Mouse (Mus musculus) lung, postnatal 0 days (tissue): ENCODE results near the gene Cep41. TPM values are rescaled to one million over a fixed set of nuclear protein-coding genes. Genes with fewer than 3 reads are reported as not detected.
A peak's percentile ranks its signal among the peaks of the same experiment; 100 is the strongest.

ENCODE experiments used
- ATAC-seq: fragments of 200-750 bp; cut with Nextera tagmentation; 2 replicates; pipeline ENCODE4 v1.8.0; 2017; ENCODE audit warnings: moderate library complexity
- DNase-seq: peaks from one replicate; pipeline ENCODE4 v3.0.0-alpha.2; 2016; ENCODE audit warnings: low spot score
- H3K27ac ChIP-seq: fragments of 300-500 bp; sonication (generic); 2 replicates; pipeline ENCODE4 v1.5.1; 2014; ENCODE audit warnings: antibody characterized with exemption, mild to moderate bottlenecking, low read length, mixed read lengths
- H3K27me3 ChIP-seq: fragments of 300-500 bp; sonication (generic); replicated peaks from 2 replicates; pipeline ENCODE4 v1.6.1; 2014; ENCODE audit warnings: low read length, mixed read lengths; ENCODE audit not compliant: insufficient read depth
- H3K36me3 ChIP-seq: fragments of 300-500 bp; sonication (generic); 2 replicates; pipeline ENCODE4 v1.6.1; 2014; ENCODE audit warnings: low read length, mixed read lengths; ENCODE audit not compliant: insufficient read depth
- H3K4me1 ChIP-seq: fragments of 300-500 bp; sonication (generic); 2 replicates; pipeline ENCODE4 v1.6.1; 2014; ENCODE audit warnings: antibody characterized with exemption, low read depth, low read length, mixed read lengths; ENCODE audit not compliant: insufficient read depth
- H3K4me2 ChIP-seq: fragments of 300-500 bp; sonication (generic); replicated peaks from 2 replicates; pipeline ENCODE4 v1.6.1; 2014; ENCODE audit warnings: low read depth, mild to moderate bottlenecking, low read length, moderate library complexity, mixed read lengths
- H3K4me3 ChIP-seq: fragments of 300-500 bp; sonication (generic); 2 replicates; pipeline ENCODE4 v1.5.1; 2014; ENCODE audit warnings: low read depth, low read length
- H3K9ac ChIP-seq: fragments of 300-500 bp; sonication (generic); replicated peaks from 2 replicates; pipeline ENCODE4 v1.6.1; 2014; ENCODE audit warnings: low read depth, mild to moderate bottlenecking
- H3K9me3 ChIP-seq: fragments of 300-500 bp; sonication (generic); 2 replicates; pipeline ENCODE4 v1.6.1; 2016; ENCODE audit warnings: low read length, mixed read lengths
- CTCF ChIP-seq: IDR thresholded peaks from 2 replicates; pipeline ENCODE4 v1.5.1; 2016; ENCODE audit warnings: antibody characterized with exemption, mild to moderate bottlenecking
- EP300 ChIP-seq: IDR thresholded peaks from 2 replicates; pipeline ENCODE4 v1.6.1; 2016; ENCODE audit warnings: antibody characterized with exemption, mild to moderate bottlenecking, control low read depth
- WGBS: fragments of 180-500 bp; shearing (Covaris S2); extraction: QIAGEN DNeasy Blood & Tissue Kit; methylation state at CpG from one replicate; pipeline ENCODE4 v1.1.7; 2014; 5-methylcytosine and 5-hydroxymethylcytosine counted together
- polyA plus RNA-seq: library from polyadenylated mRNA; unstranded; fragments of >200 nt; fragmentation: Nextera tagmentation; extraction: Ambion mirVana; gene quantifications from 2 replicates; pipeline ENCODE4 v1.2.1, GENCODE M21; 2015

Gene Cep41
- polyA plus RNA-seq: 6.1 and 6.3 TPM in 2 replicates

GRCm38 (mm10) chr6:30693350-30693991 lies at the start of gene Cep41:
Gene Cep41 (minus strand): TSS chr6:30693749.
- H3K27ac ChIP-seq: peak within 1 kb of the TSS; percentile 79
- ATAC-seq (peak; percentile 97), DNase-seq (peak; percentile 97)
- peak within 1 kb of the TSS; percentile 56 for H3K4me2 ChIP-seq
- peaks cover 5% of the 10 kb centered on the region; the same call in 1 of the 2 replicates for H3K4me1 ChIP-seq
- peak within 1 kb of the TSS; percentile 51 for H3K9ac ChIP-seq
- H3K27me3 ChIP-seq: no peaks in the 10 kb centered on the region
- TF ChIP-seq EP300 (peak; percentile 64), CTCF (no peak)
- 0% methylated on average over 46 of the region's 52 CpGs for WGBS
- H3K36me3 ChIP-seq: no peaks in the 10 kb centered on the region
- H3K9me3 ChIP-seq: no peaks in the 10 kb centered on the region
- H3K4me3 ChIP-seq: peak within 1 kb of the TSS; percentile 56

- no peak overlapping the region for H3K27ac ChIP-seq
- no peaks in the 10 kb centered on the region; the same call in 1 of the 2 replicates for H3K36me3 ChIP-seq
These were observed 45.7 kb upstream of the Cep41 start for GRCm38 (mm10) chr6:30739177-30739747.

GRCm38 (mm10) chr6:30738464-30739006 lies 45.0 kb upstream of the Cep41 start:
- no peaks in the 10 kb centered on the region for H3K36me3 ChIP-seq
- 46% methylated on average over 20 of the region's 20 CpGs for WGBS
- no peak for DNase-seq

More at GRCm38 (mm10) chr6:30739177-30739747, 45.7 kb upstream of the Cep41 start:
- ATAC-seq: no peak
- Histone ChIP-seq H3K27me3 (no peaks in the 10 kb centered on the region), H3K4me2 (peak overlapping the region; percentile 64), H3K9ac (no peak overlapping the region), H3K4me3 (peak overlapping the region; percentile 43), H3K4me1 (no peaks in the 10 kb centered on the region), H3K9me3 (peaks cover 11% of the 10 kb centered on the region)
- WGBS: 41% methylated on average over 10 of the region's 10 CpGs
- no peak for TF ChIP-seq EP300
- no peak for TF ChIP-seq CTCF
- DNase-seq: peak; percentile 30

GRCm38 (mm10) chr6:30737548-30738463 lies 44.3 kb upstream of the Cep41 start:
- Histone ChIP-seq H3K4me1 (no peaks in the 10 kb centered on the region), H3K36me3 (no peaks in the 10 kb centered on the region), H3K4me2 (peak overlapping the region; percentile 64), H3K9ac (no peak overlapping the region; the same call in 1 of the 2 replicates), H3K9me3 (peaks cover 11% of the 10 kb centered on the region), H3K27me3 (no peaks in the 10 kb centered on the region), H3K27ac (no peak overlapping the region), H3K4me3 (peak overlapping the region; percentile 43)
- peak; percentile 60 for ATAC-seq
- WGBS: 50% methylated on average over 60 of the region's 66 CpGs
- DNase-seq: peak; percentile 73
- TF ChIP-seq CTCF: no peak; the same call in 1 of the 2 replicates
- TF ChIP-seq EP300: no peak

More at GRCm38 (mm10) chr6:30738464-30739006, 45.0 kb upstream of the Cep41 start:
- no peak overlapping the region; the same call in 1 of the 2 replicates for H3K9ac ChIP-seq
- no peaks in the 10 kb centered on the region for H3K4me1 ChIP-seq
- H3K4me3 ChIP-seq: peak overlapping the region; percentile 43
- H3K4me2 ChIP-seq: peak overlapping the region; percentile 64
- ATAC-seq: no peak
- peaks cover 11% of the 10 kb centered on the region for H3K9me3 ChIP-seq
- no peak for TF ChIP-seq EP300
- no peak for TF ChIP-seq CTCF
- no peaks in the 10 kb centered on the region for H3K27me3 ChIP-seq
- H3K27ac ChIP-seq: no peak overlapping the region

GRCm38 (mm10) chr6:30736864-30737547 lies 43.5 kb upstream of the Cep41 start:
- ATAC-seq (peak; percentile 82), DNase-seq (peak; percentile 82)
- Histone ChIP-seq H3K27ac (peak overlapping the region; percentile 65; the same call in 1 of the 2 replicates), H3K36me3 (no peaks in the 10 kb centered on the region), H3K4me1 (no peaks in the 10 kb centered on the region), H3K27me3 (no peaks in the 10 kb centered on the region), H3K4me2 (peak overlapping the region; percentile 64), H3K9ac (no peak overlapping the region), H3K4me3 (peak overlapping the region; percentile 43), H3K9me3 (peaks cover 11% of the 10 kb centered on the region)
- WGBS: 44% methylated on average over 29 of the region's 29 CpGs
- TF ChIP-seq CTCF: peak; percentile 84
- TF ChIP-seq EP300: no peak
